Mouse (Mus musculus): ENCODE measurements around the gene Acsm2.

Gene Acsm2

GRCm38 (mm10) chr7:119554040-119554439, at the start of gene Acsm2:
Gene Acsm2, plus strand, starts transcription at chr7:119554340.
- no peak for DNase-seq (ENCODE audit: low read depth)

- DNase-seq (ENCODE audit: low read depth) = no peak
Observed at GRCm38 (mm10) chr7:119511143-119511542, 43.0 kb upstream of the Acsm2 start.

- no peak for DNase-seq (ENCODE audit: low read depth)
Observed at GRCm38 (mm10) chr7:119513056-119513455, 41.1 kb upstream of the Acsm2 start.

GRCm38 (mm10) chr7:119515492-119516271, 38.5 kb upstream of the Acsm2 start:
- no peak for DNase-seq (ENCODE audit: low read depth)

- no peak for DNase-seq (ENCODE audit: low read depth)
Observed at GRCm38 (mm10) chr7:119516272-119516558, 37.9 kb upstream of the Acsm2 start.

GRCm38 (mm10) chr7:119519163-119519562, 35.0 kb upstream of the Acsm2 start, which contains the start of gene Acsm5:
Gene Acsm5, plus strand, starts transcription at chr7:119519463.
- DNase-seq (ENCODE audit: low read depth) = no peak

- no peak for DNase-seq (ENCODE audit: low read depth)
Observed at GRCm38 (mm10) chr7:119519654-119520053, 34.5 kb upstream of the Acsm2 start.

- no peak for DNase-seq (ENCODE audit: low read depth)
Observed at GRCm38 (mm10) chr7:119521816-119522215, 32.3 kb upstream of the Acsm2 start.

GRCm38 (mm10) chr7:119522385-119522784, 31.8 kb upstream of the Acsm2 start:
- DNase-seq (ENCODE audit: low read depth) = no peak

- no peak for DNase-seq (ENCODE audit: low read depth)
Observed at GRCm38 (mm10) chr7:119523389-119523788, 30.8 kb upstream of the Acsm2 start, which contains the start of gene Pdilt. Gene Pdilt, minus strand, starts transcription at chr7:119523489.

GRCm38 (mm10) chr7:119525881-119526281, 28.3 kb upstream of the Acsm2 start:
- no peak for DNase-seq (ENCODE audit: low read depth)

- DNase-seq (ENCODE audit: low read depth) = no peak
Observed at GRCm38 (mm10) chr7:119526486-119526885, 27.7 kb upstream of the Acsm2 start.

- no peak for DNase-seq (ENCODE audit: low read depth)
Observed at GRCm38 (mm10) chr7:119527135-119527534, 27.0 kb upstream of the Acsm2 start.

- DNase-seq (ENCODE audit: low read depth) = no peak
Observed at GRCm38 (mm10) chr7:119527548-119527947, 26.6 kb upstream of the Acsm2 start.

- DNase-seq (ENCODE audit: low read depth) = no peak
Observed at GRCm38 (mm10) chr7:119528617-119529016, 25.5 kb upstream of the Acsm2 start.

- no peak for DNase-seq (ENCODE audit: low read depth)
Observed at GRCm38 (mm10) chr7:119532924-119533323, 21.2 kb upstream of the Acsm2 start.

- no peak for DNase-seq (ENCODE audit: low read depth)
Observed at GRCm38 (mm10) chr7:119534389-119534788, 19.8 kb upstream of the Acsm2 start.

- no peak for DNase-seq (ENCODE audit: low read depth)
Observed at GRCm38 (mm10) chr7:119542445-119542844, 11.7 kb upstream of the Acsm2 start.

- DNase-seq (ENCODE audit: low read depth) = no peak
Observed at GRCm38 (mm10) chr7:119545572-119545971, 8.6 kb upstream of the Acsm2 start.

GRCm38 (mm10) chr7:119550471-119551222, 3.5 kb upstream of the Acsm2 start:
- no peak for DNase-seq (ENCODE audit: low read depth)

- DNase-seq (ENCODE audit: low read depth) = no peak
Observed at GRCm38 (mm10) chr7:119559789-119560451, 5.8 kb downstream of the Acsm2 start.

GRCm38 (mm10) chr7:119560452-119560835, 6.3 kb downstream of the Acsm2 start:
- no peak for DNase-seq (ENCODE audit: low read depth)

GRCm38 (mm10) chr7:119561441-119561840, 7.3 kb downstream of the Acsm2 start:
- DNase-seq (ENCODE audit: low read depth) = no peak

Measured in fibroblast of lung, adult 2 months (primary cell).